Mouse (Mus musculus) hematopoietic stem cell, adult 5-6 weeks (primary cell): ENCODE results near the gene Hoxa10. TPM values are rescaled to one million over a fixed set of nuclear protein-coding genes. Genes with fewer than 3 reads are reported as not detected.

Experiments used
- ATAC-seq, 2 experiments: fragments of 125-278 bp in 1 of 2; replicated peaks in 1 of 2; 2 replicates each; pipeline ENCODE4 v1.8.0; 2016 to 2017; ENCODE audit warnings: inconsistent platforms in 2 of 2, mild to moderate bottlenecking in 2 of 2, moderate number of reproducible peaks in 2 of 2, low read depth in 1 of 2, moderate TSS enrichment in 1 of 2; ENCODE audit not compliant: low FRiP score in 2 of 2, poor library complexity in 2 of 2, severe bottlenecking in 2 of 2, insufficient read depth in 1 of 2, low TSS enrichment in 1 of 2
- total RNA-seq: library from RNA; stranded (forward); fragments of 172-1452, 232-1000 nt; gene quantifications from 2 replicates; pipeline ENCODE4 v1.2.3, GENCODE M21; 2017

Gene Hoxa10
- total RNA-seq, 1 experiment from 2014 or later, result 12.2 TPM

GRCm38 (mm10) chr6:52265913-52266665, 25.4 kb upstream of the Hoxa10 start:
- no peak for ATAC-seq

DNA sequence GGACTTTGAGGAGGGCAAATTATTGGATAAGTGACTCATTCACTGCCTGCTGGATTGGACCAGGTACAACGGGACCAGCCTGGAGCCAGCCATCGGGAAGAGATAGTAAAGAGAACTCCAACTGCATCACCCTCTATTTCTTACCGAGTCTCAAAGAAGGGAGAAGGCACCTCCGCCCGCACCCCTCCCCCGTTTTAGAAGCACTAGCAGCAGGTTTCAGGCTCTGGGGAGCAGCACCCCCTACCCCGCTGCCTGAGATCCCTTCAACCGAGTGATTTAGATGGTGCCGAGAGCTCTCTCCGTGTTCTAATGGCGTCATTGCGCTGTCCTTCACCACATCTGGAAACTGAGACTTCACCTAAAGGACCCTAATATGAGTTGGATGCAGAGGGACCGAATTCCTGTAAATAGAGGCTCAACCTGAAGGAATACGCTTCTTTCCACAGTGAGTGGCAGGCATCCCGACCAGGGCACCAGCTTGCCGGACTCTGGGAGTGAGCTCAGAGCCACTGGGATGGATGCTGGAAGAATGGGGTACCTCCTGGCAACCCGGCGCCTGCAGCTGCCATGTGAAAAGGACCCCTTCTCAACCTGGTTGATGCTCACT, 24.8 kb upstream of the Hoxa10 start:
- no peak for ATAC-seq

- no peak for ATAC-seq
Measured at GRCm38 (mm10) chr6:52264106-52264790, 23.6 kb upstream of the Hoxa10 start.

- ATAC-seq, result no peak
Measured at GRCm38 (mm10) chr6:52263321-52263585, 22.6 kb upstream of the Hoxa10 start.

DNA sequence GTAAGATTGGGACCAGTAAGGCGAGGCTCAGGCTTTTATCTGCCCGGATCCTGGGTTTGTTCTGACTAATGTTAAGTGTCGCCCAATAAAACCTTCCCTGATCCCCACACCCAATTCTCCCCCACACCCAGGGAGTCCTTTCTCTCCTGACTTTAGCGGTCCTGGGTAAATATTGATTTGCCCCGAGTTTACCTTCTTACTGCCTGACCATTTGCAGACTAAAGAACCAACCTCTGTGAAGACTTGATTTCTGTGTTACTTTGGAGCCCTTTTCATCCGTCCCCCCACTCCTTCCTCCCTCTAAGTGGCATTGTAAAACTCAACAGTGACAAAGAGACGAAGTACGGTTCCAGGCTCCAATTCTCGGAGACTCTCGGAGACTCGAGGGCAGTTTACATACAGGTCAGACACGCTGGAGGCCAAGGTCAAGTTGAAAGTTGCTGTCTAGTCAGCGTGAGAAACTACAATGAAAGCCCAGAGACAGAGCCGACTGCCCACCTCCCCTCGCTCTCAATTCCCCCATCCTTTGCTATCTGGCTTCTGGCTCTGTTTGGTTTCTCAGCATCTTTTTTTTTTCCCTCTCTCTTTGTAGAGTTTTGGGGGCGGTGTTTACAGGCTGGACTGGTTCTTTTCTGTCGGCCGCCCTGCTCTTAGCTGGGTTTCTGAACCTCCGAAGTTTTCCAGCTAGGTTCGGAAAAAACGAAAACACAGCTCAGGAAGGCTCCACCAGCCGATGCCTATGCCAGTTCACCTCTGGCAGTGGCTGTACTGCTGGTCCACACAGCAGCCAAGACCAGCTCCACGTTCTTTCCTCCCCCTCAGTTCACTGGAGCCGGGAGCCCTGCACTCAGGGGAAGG, 22.0 kb upstream of the Hoxa10 start:
- ATAC-seq, result no peak

- no peak for ATAC-seq
Measured at GRCm38 (mm10) chr6:52261751-52262462, 21.3 kb upstream of the Hoxa10 start.

- no peak for ATAC-seq
Measured at GRCm38 (mm10) chr6:52260654-52261575, 20.3 kb upstream of the Hoxa10 start, which contains the start of gene Hoxa13. Hoxa13 (minus strand) TSS chr6:52260880.

- no peak; a peak in 1 of 4 replicates for ATAC-seq
Measured at GRCm38 (mm10) chr6:52259811-52260261, 19.2 kb upstream of the Hoxa10 start.

DNA sequence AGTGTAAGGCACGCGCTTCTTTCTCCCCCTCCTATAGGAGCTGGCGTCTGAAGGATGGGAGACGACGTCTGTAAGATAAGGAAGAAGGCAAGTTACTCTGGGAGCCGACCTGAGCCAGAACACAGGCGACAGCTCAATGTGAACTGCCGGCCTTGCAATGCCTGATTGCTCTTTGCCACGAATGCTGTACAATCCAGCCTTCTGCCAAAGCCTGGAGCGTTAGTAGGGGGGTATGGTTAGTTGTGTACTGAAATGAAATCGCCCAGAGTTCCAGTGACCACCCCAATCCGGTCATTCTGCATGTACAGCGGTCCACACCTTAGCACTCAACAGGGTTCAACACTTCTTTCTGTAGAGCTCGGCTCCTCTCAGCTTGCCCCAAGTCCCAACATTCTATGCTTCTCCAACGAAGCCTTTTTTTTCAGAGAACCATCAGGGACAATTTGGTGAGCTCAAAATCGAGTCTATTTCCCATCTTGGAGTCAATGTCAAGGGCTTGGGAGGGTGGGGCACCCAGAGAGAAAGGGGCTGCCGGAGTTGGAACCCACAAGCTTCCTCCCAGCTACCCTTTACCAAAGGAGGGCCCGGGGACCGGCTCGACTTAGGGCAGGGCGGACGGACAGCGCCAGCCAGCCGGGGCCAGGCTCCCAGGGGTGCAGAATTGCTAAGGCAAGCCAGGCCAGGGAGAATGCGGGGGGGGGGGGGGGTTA, 18.6 kb upstream of the Hoxa10 start:
- no peak for ATAC-seq

DNA sequence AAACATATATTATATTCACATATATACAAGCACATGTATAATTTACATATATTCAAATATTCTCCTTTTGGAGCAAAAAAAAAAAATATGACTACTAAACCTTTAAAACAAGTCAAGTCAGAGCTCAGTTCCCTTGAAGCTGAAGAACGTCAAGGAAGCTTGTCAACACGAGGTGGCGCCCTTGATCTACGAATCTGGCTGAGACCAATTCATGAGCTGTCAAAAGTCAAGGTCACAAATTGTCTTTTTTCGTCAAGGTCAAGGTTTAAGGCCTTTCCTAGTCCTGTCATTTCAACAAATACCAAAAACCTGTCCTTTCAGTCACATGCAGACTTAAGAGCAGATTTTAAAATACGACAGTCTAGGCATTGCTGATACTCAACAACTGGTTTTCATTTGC, 16.3 kb upstream of the Hoxa10 start:
- ATAC-seq, result peak; percentile 18 to 59; a peak in 1 of 4 replicates

DNA sequence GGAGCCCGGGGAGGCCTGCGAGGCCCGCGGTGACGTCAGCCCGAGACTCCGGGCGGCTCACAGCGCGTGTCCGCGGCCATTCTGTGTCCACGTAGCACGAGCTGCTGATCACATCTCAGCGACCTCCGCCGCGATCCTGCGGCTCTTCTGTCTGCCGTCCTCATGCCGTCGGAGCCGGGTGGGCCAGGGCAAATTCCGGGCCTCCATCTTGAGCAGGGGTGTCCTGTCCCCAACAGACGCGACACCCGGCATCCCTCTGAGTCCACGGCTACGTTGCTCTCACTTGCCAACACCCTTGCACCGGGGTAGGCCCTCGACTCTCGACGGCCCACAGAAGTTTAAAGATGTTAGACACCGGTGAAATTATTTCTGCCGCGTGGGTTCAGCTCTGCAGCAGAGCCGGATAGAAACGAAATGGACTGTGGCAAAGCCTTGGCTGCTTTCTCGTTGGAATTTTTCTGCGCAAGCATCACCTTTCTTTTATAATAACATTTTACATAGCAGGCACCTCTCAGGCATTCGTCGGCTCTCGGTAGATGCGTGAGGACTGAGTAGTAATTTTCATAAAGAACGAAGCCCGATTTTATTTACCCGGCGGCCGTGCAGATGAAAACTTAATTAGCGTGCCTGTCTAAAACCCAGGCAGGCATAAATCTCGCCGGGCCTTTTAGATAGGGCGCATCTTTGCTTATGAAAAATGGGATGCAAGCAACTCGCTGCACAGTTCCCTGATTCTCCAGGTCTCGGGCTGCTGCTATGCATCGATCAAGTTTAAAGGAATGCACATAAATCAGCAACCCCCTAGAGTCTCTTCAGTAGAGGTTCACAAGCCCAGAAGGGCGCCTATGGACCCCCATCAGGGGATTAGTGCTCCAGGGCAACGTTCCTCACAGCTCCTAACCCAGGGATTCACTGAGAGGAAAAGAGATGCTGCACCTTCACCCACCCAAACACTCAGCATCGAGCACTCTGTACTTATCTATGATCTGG, 13.2 kb upstream of the Hoxa10 start:
- no peak for ATAC-seq

DNA sequence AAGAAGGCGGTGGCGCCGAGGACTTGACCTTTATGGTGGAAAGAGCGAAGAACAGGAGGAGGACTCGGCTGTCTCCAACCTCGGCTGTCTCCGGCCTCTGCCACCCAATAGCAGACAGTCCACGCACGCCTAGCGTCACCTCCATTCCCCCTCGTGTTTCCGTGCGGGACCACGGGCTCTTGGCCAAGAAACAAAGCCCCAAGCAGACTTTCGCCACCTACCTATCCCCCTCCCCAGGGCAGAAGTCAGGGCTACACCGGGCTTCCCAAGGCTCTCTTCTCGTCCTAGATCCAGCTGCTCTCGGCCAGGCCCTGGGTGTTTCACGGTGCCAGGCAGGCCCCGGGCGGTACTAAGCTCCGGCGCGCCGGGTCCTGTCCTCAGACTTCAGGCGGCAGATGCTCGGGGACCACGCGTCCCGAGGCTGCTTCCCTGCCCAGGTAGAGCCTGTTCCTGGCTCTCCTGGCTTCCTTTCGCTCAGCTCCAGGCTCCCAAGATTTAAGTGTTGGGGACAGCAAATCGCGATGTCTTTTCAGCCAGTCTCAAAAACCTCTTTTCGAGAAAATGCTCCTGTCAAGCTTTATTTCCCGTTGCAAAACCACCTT, 12.2 kb upstream of the Hoxa10 start:
- ATAC-seq, result no peak

DNA sequence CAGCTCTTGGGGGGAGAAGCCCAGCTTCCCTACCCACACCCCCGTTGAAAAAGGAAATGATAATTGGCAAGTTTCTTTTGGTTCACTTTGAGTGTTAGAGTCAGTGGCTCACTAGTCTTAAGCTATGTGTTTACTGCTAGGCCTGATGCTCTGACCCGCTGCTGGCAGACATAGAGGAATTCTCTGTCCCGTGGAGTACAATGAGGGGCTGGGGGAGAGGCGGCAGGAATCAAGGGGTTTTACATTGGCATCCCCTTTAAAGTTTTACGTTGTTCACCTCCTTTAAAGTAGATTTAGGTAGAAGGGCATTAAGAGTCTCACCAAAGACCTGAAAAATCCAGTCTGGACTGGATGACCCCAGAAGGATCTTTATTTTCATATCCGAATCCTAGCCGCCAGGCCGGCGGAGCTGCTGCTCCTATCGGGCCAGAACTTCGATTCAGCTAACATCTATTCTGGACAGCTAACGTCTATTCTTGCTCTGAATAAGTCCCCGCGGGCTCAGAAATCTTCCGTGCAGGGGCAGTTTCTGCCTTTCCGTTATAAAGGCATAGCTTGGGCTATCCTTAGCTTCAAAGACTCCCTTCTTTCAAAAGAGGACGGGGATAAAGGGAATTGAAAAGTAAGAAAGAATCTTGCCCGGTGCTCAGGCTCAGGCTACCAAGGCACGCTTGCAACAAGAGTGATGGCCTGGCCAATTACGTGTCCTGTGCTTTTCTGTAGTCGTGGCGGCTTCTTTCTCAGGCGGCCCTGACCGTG, 11.5 kb upstream of the Hoxa10 start:
- ATAC-seq, result no peak
